Mouse (Mus musculus) forebrain, embryonic 12.5 days (tissue): ENCODE results near the gene Pde4d. TPM values are rescaled to one million over a fixed set of nuclear protein-coding genes. Genes with fewer than 3 reads are reported as not detected.

Experiments used
- ATAC-seq: fragments of 200-750 bp; cut with Nextera tagmentation; 2 replicates; pipeline ENCODE4 v1.8.0; 2017; ENCODE audit warnings: moderate TSS enrichment; ENCODE audit not compliant: low FRiP score
- H3K27ac ChIP-seq: fragments of 300-500 bp; sonication (generic); 2 replicates; pipeline ENCODE4 v1.5.1; 2016; ENCODE audit warnings: mild to moderate bottlenecking
- H3K27me3 ChIP-seq: fragments of 300-500 bp; sonication (generic); 2 replicates; pipeline ENCODE4 v1.6.1; 2016; ENCODE audit warnings: mild to moderate bottlenecking
- H3K36me3 ChIP-seq: fragments of 300-500 bp; sonication (generic); replicated peaks from 2 replicates; pipeline ENCODE4 v1.6.1; 2016; ENCODE audit warnings: mild to moderate bottlenecking
- H3K4me1 ChIP-seq: fragments of 300-500 bp; sonication (generic); 2 replicates; pipeline ENCODE4 v1.6.1; 2016
- H3K4me2 ChIP-seq: fragments of 300-500 bp; sonication (generic); 2 replicates; pipeline ENCODE4 v1.6.1; 2016; ENCODE audit warnings: mild to moderate bottlenecking, moderate library complexity
- H3K4me3 ChIP-seq: fragments of 300-500 bp; sonication (generic); replicated peaks from 2 replicates; pipeline ENCODE4 v1.5.1; 2016; ENCODE audit warnings: mild to moderate bottlenecking
- H3K9ac ChIP-seq: fragments of 300-500 bp; sonication (generic); 2 replicates; pipeline ENCODE4 v1.6.1; 2016; ENCODE audit warnings: mild to moderate bottlenecking
- H3K9me3 ChIP-seq: fragments of 300-500 bp; sonication (generic); 2 replicates; pipeline ENCODE4 v1.6.1; 2016
- WGBS: fragments of 180-500 bp; shearing (Covaris S2); methylation state at CpG from one replicate; pipeline ENCODE4 v1.1.7; 2016; 5-methylcytosine and 5-hydroxymethylcytosine counted together
- polyA plus RNA-seq: library from polyadenylated mRNA; unstranded; fragments of >200 nt; fragmentation: Nextera tagmentation; extraction: Ambion mirVana; gene quantifications from 2 replicates; pipeline ENCODE4 v1.2.1, GENCODE M21; 2016

Gene Pde4d
- polyA plus RNA-seq, 1 experiment from 2014 or later = 15.0 TPM

DNA sequence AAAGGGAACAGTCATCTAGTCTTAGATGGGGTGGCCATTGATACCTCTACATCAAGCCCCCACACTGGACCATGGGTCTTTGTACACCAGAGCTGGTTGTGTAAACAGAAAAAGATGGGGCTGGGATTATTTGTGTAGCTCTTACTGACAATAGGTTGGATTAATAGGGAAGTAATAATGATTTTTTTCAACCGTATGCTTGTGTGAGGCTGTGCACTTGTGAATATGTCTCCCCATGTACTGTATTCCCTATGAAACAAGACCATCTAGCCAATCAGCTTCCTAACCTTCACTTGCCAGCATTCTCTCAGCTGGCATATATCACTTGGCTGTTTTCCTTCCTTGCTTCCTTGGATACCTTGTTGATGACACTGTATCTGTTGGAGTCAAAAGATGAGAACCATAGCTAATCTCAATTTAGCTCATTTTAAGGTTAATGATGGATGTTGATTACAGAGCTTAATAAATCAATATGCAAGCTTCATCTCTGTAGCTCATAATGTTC lies 668.6 kb downstream of the Pde4d start:
- peaks cover 30% of the 10 kb centered on the region for H3K27me3 ChIP-seq
- H3K27ac ChIP-seq = no peak overlapping the region
- WGBS = 86% methylated on average over 1 of the region's 1 CpGs
- no peak overlapping the region for H3K9ac ChIP-seq
- no peak overlapping the region for H3K4me2 ChIP-seq
- no peaks in the 10 kb centered on the region for H3K9me3 ChIP-seq
- no peak for ATAC-seq
- H3K4me3 ChIP-seq = no peak overlapping the region
- peaks cover 20% of the 10 kb centered on the region for H3K4me1 ChIP-seq
- H3K36me3 ChIP-seq = no peaks in the 10 kb centered on the region

DNA sequence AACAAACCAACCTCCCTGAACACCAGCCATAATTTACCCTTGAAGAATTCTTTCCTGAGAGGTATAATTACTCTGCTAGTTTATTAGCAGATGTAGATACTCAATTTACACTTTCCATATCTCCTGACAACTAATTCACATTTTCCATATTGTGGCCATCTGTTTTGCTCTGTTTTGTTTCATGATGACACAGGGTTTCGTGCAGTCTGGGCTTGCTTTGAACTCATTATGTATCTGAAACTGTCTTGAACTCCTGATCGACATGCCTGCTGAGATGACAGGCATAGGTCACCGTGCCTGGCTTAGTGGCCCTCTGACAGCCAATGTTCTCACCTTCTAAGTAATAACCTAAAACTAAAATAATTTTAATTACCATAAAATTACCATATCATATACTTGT lies 672.1 kb downstream of the Pde4d start:
- Histone ChIP-seq H3K36me3 (no peaks in the 10 kb centered on the region), H3K4me1 (peaks cover 9% of the 10 kb centered on the region), H3K27ac (no peak overlapping the region), H3K4me2 (no peak overlapping the region), H3K4me3 (no peak overlapping the region), H3K9ac (no peak overlapping the region), H3K27me3 (peaks cover 16% of the 10 kb centered on the region), H3K9me3 (no peaks in the 10 kb centered on the region)
- ATAC-seq = no peak
- whole genome bisulfite sequencing = 64% methylated on average over 3 of the region's 3 CpGs

DNA sequence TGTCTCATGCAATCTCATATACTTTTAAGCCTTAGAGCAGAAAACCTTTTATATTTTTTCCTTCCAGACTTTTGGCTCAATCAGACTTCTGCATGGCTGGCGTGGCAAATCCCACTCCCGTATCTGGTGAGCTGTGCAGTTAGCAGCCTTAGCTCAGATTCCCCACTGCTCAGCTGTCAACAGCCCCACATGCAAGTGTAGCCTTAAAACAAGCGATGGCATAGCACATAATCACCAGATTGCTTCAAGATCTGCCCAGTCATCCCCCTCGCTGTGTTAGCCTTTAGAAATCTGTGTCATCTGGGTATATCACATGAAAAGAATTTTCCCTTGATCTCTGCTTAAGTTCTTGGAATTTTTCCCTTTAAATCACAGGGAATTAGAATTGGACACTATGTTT lies 686.7 kb downstream of the Pde4d start:
- WGBS = 69% methylated on average over 4 of the region's 4 CpGs
- Histone ChIP-seq H3K4me3 (no peak overlapping the region), H3K27me3 (no peaks in the 10 kb centered on the region), H3K4me2 (no peak overlapping the region), H3K4me1 (no peaks in the 10 kb centered on the region), H3K27ac (no peak overlapping the region), H3K36me3 (no peaks in the 10 kb centered on the region), H3K9ac (no peak overlapping the region), H3K9me3 (no peaks in the 10 kb centered on the region)
- ATAC-seq = no peak

DNA sequence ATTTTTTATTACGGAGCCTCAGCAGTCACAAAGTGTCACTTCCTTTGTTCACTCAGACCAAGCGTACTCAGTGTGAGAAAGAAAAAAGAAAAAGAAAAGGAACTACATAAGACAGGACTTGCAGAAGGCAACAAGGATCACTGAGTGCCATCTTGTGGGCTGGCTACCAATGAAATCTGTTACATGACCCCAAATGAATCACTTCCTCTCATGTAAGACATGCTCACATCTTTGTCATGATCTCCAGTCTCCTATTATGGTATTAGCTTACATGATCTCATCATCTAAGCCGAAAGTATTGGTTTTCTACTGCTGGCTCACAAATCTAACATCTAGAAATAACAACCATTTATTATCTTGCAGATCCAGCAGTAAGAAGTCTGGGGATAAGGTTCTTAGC lies 709.0 kb downstream of the Pde4d start:
- no peaks in the 10 kb centered on the region for H3K27me3 ChIP-seq
- H3K9me3 ChIP-seq = no peaks in the 10 kb centered on the region
- no peak for ATAC-seq
- no peak overlapping the region for H3K4me2 ChIP-seq
- H3K4me1 ChIP-seq = no peaks in the 10 kb centered on the region
- H3K4me3 ChIP-seq = no peak overlapping the region
- H3K27ac ChIP-seq = no peak overlapping the region
- WGBS = 83% methylated on average over 3 of the region's 3 CpGs
- no peak overlapping the region for H3K9ac ChIP-seq
- no peaks in the 10 kb centered on the region for H3K36me3 ChIP-seq

DNA sequence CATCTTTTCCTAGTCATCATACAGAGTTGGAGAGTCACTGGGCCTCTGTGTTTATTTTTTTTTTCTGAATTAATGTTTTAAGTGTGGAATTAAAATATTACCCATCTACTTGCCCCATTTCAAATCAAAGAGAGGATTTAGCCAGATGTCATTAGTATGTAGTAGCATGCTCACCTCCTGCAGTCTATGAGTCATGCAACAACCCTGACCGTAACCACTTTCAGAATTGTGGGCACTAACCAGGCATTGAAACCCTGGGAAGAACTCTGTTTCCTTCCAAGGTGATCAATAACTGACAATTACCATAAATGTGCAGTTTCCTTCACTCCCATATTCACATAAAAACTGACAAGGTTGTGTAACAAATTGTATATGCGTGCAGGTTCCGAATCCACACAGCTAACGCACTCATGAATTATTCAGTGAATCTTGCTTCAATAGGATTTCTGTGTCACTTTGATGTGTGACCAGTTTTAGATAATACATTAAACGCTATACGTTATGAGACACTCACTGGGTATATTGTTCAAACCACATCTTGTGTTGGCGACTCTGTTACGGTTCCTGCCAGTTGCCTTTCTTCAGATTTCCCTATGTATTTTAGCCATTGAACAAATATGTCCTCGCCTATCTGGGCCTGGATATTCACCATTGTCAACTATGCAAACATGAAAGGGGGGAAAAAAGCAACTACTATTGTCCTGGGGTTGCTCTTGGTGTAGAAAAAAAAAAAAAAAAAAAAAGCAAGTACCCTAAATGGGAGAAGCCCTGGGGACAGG lies 719.0 kb downstream of the Pde4d start:
- 50% methylated on average over 9 of the region's 9 CpGs for WGBS
- no peak overlapping the region for H3K9ac ChIP-seq
- H3K4me1 ChIP-seq = peaks cover 12% of the 10 kb centered on the region; the same call in 1 of the 2 replicates
- H3K36me3 ChIP-seq = no peaks in the 10 kb centered on the region
- H3K27ac ChIP-seq = 0 out of 2 replicates have a peak overlapping the region, but pooled peaks have one; percentile 31
- no peaks in the 10 kb centered on the region for H3K9me3 ChIP-seq
- no peaks in the 10 kb centered on the region for H3K27me3 ChIP-seq
- peak; percentile 60; the same call in 1 of the 2 replicates for ATAC-seq
- no peak overlapping the region for H3K4me2 ChIP-seq
- H3K4me3 ChIP-seq = no peak overlapping the region

DNA sequence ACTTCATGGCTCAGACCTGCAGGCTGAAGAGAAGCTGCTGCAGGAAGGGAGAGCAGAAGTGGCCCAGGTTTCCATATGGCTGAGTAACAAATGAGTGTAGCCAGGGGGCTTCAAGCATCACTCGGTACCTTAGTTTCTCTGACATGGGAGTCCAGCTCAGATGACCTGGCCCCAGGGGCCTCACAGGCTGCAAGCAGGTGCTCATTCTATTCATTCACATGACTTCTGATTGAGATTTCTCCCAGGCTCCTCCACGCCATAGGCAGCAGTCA lies 719.5 kb downstream of the Pde4d start:
- H3K27ac ChIP-seq = 0 out of 2 replicates have a peak overlapping the region, but pooled peaks have one; percentile 31
- no peak overlapping the region for H3K9ac ChIP-seq
- 0 out of 2 replicates have a peak, but pooled peaks have one; percentile 33 for ATAC-seq
- no peak overlapping the region for H3K4me2 ChIP-seq
- H3K4me3 ChIP-seq = no peak overlapping the region
- 79% methylated on average over 2 of the region's 2 CpGs for WGBS
- peaks cover 12% of the 10 kb centered on the region; the same call in 1 of the 2 replicates for H3K4me1 ChIP-seq
- no peaks in the 10 kb centered on the region for H3K36me3 ChIP-seq
- no peaks in the 10 kb centered on the region for H3K9me3 ChIP-seq
- H3K27me3 ChIP-seq = no peaks in the 10 kb centered on the region

DNA sequence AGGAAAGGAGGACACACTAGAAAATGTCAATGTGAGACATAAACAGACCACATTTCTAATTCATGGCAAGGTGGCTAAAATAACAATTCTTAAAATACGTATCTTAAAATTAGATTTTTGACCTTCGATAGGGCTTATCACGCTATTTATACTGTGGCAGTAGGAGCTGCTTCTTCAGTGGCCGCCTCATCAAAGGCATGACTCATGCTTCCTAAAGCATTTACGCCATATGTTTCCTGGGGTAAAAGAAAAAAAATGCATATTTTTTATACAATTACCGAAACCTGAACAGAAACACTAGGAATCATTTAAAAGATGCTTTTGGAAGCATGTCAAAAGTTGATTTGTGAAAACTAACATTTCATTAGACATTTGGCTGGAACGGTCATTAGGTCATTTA lies 721.9 kb downstream of the Pde4d start:
- H3K36me3 ChIP-seq = no peaks in the 10 kb centered on the region
- H3K9me3 ChIP-seq = no peaks in the 10 kb centered on the region
- H3K9ac ChIP-seq = no peak overlapping the region
- no peak overlapping the region for H3K27ac ChIP-seq
- ATAC-seq = no peak
- peaks cover 12% of the 10 kb centered on the region; the same call in 1 of the 2 replicates for H3K4me1 ChIP-seq
- H3K4me2 ChIP-seq = no peak overlapping the region
- no peak overlapping the region for H3K4me3 ChIP-seq
- WGBS = 93% methylated on average over 7 of the region's 7 CpGs
- no peaks in the 10 kb centered on the region for H3K27me3 ChIP-seq

DNA sequence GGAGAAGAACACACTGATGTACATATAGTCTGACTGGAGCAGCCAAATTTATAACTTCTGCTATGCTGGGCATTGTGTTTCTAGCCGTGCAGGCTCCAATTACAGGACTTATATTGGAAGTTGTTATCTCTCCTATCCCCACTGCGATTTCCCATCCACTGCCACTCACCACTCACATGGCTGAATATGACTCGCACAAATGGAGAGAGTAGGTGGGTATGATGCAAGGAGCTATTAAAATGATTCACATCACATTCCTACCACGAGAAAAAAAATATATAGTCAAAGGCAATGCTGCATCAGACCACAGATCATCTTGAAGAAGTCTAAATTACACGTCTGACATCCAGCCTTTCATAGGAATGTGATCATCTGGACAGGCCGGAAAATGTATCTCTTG lies 725.5 kb downstream of the Pde4d start:
- Histone ChIP-seq H3K4me3 (no peak overlapping the region), H3K4me2 (no peak overlapping the region), H3K9me3 (no peaks in the 10 kb centered on the region), H3K27ac (no peak overlapping the region), H3K9ac (no peak overlapping the region), H3K27me3 (no peaks in the 10 kb centered on the region), H3K4me1 (no peaks in the 10 kb centered on the region), H3K36me3 (no peaks in the 10 kb centered on the region)
- WGBS = 86% methylated on average over 6 of the region's 6 CpGs
- ATAC-seq = no peak

DNA sequence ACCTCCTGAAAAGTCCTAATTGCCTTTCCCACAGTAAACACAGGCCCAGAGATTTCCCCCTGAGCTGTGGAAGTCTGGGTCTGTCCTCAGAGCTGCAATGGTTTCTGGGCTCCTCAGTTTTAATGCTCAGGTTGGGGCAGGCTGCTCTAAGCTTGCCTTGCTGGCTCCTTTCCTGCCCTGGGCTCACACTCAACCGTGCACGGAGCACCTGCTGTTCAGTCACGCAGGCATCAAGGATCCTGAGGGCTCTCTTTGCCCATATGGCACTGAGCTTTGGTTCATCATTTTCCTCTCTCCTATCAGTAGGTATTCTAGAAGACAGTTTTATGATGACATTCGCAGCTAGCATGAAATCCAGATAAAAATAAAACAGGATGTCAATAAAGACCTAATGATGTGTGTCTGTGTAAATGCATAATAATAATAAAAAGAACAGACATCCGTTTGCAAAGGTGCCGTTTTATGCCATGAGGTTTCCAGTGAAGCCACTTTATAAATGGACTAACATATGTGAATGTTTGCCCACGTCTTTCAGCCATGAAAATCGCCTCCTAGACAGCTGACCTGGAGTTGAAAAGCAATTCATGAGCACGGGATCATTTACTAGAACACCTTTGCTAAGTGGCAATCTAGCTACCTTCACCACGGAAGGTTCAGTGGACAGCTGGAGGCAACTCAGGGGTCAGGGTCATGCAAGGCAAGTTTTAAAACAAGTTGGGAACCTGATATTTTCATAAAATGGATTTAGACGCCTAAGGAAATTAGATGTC lies 726.3 kb downstream of the Pde4d start:
- Histone ChIP-seq H3K27ac (no peak overlapping the region), H3K4me3 (no peak overlapping the region), H3K27me3 (no peaks in the 10 kb centered on the region), H3K36me3 (no peaks in the 10 kb centered on the region), H3K4me2 (no peak overlapping the region), H3K9ac (no peak overlapping the region), H3K9me3 (no peaks in the 10 kb centered on the region), H3K4me1 (no peaks in the 10 kb centered on the region)
- 82% methylated on average over 11 of the region's 11 CpGs for WGBS
- ATAC-seq = no peak

DNA sequence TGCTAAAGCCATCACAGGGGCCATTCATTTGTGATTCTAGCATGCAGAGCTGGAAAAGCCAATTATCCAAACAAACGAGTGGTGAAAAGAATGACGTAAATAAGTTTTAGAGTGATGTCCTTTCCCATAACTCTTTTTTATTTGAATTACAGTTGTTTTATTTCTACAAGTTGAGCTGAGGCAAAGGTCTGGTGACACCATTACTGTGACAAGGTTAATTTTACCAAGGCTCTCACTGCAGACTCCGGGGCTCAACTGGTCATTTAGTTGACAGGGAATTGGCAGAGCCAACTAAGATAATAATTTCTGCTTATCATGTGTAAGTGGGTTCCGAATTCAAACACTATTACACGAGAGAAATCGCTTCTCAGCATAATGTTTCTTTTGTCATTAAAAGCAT lies 731.6 kb downstream of the Pde4d start:
- no peak overlapping the region for H3K4me3 ChIP-seq
- no peak overlapping the region for H3K27ac ChIP-seq
- no peak overlapping the region for H3K9ac ChIP-seq
- H3K27me3 ChIP-seq = no peaks in the 10 kb centered on the region
- no peaks in the 10 kb centered on the region for H3K36me3 ChIP-seq
- H3K4me2 ChIP-seq = no peak overlapping the region
- WGBS = 80% methylated on average over 6 of the region's 6 CpGs
- no peak for ATAC-seq
- no peaks in the 10 kb centered on the region for H3K9me3 ChIP-seq
- no peaks in the 10 kb centered on the region for H3K4me1 ChIP-seq

DNA sequence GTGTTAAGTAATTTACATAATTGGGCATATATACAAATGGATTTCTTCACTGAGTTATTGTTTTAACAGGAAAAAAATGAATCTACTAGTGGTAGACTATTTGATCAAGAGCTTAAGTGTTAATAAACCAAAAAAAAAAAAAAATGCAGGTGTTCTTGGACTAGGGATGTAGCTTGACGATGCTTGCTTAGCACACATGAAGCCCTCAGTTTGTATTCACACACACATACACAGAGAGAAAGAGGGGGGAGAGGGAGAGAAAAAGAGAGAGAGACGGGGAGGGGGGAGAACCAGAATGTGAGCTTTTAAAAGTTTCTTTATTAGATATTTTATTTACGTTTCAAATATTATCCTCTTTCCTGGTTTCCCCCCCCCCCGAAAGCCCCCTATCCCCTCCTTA lies 740.9 kb downstream of the Pde4d start:
- H3K9me3 ChIP-seq = no peaks in the 10 kb centered on the region
- ATAC-seq = no peak
- H3K9ac ChIP-seq = no peak overlapping the region
- no peak overlapping the region for H3K4me3 ChIP-seq
- H3K4me1 ChIP-seq = no peaks in the 10 kb centered on the region
- H3K27ac ChIP-seq = no peak overlapping the region
- no peak overlapping the region for H3K4me2 ChIP-seq
- 82% methylated on average over 4 of the region's 4 CpGs for WGBS
- no peaks in the 10 kb centered on the region for H3K36me3 ChIP-seq
- no peaks in the 10 kb centered on the region for H3K27me3 ChIP-seq

DNA sequence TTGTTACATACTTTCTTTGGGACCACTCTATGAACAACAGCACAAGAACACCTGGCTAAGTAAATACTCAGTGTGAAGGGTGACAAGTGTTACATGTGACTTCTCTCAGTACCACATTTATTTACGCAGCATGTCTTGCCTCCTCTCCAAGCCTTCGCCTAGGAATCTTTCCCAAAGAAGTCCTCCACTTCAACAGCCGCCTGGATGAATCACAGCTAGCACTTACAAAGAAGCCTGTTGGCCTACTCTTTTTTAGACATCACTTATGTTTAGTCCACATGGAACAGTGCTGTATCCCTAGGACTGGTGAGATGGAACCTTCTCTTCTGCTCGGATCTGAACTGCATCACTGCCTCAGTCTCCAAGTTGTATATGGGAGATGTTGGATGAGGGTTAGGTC lies 741.4 kb downstream of the Pde4d start:
- WGBS = 84% methylated on average over 4 of the region's 4 CpGs
- Histone ChIP-seq H3K4me2 (no peak overlapping the region), H3K27ac (no peak overlapping the region), H3K4me1 (no peaks in the 10 kb centered on the region), H3K9ac (no peak overlapping the region), H3K9me3 (no peaks in the 10 kb centered on the region), H3K4me3 (no peak overlapping the region), H3K27me3 (no peaks in the 10 kb centered on the region), H3K36me3 (no peaks in the 10 kb centered on the region)
- ATAC-seq = no peak

DNA sequence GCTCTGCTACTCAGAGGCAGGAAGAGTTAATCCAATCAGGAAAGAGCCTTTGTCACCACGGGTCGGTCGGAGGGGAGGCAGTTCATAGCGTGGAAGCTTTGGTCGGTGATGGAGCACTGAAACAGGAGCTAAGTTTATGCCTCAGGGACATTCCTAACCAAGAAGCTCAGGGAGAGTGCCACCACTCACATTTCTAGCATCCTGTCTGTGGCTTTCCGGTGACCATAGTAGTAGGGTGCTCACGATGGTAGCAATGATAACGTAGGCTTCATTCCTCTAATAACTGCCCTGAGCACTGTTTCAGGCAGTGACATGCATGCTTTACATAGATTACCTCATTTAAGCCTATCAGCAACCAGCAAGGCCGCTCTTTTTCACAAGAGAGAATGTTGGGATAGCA lies 755.8 kb downstream of the Pde4d start:
- no peak overlapping the region for H3K4me2 ChIP-seq
- no peak for ATAC-seq
- H3K9ac ChIP-seq = no peak overlapping the region
- H3K27me3 ChIP-seq = no peaks in the 10 kb centered on the region
- no peaks in the 10 kb centered on the region for H3K9me3 ChIP-seq
- no peak overlapping the region for H3K27ac ChIP-seq
- H3K36me3 ChIP-seq = no peaks in the 10 kb centered on the region
- H3K4me1 ChIP-seq = no peaks in the 10 kb centered on the region
- 42% methylated on average over 9 of the region's 9 CpGs for WGBS
- H3K4me3 ChIP-seq = no peak overlapping the region
